Mouse (Mus musculus): ENCODE measurements around the gene Aar2. TPM values are rescaled to one million over a fixed set of nuclear protein-coding genes. Genes with fewer than 3 reads are reported as not detected.
A peak's percentile ranks its signal among the peaks of the same experiment; 100 is the strongest.
"Not testable (repeated sequence)": the region's sequence is repeated elsewhere in the genome, so short reads cannot be mapped to it uniquely, and the experiment has no call there.

The Aar2 gene
- total and polyA plus RNA-seq, 2 experiments = 10.4 to 20.0 TPM

DNA sequence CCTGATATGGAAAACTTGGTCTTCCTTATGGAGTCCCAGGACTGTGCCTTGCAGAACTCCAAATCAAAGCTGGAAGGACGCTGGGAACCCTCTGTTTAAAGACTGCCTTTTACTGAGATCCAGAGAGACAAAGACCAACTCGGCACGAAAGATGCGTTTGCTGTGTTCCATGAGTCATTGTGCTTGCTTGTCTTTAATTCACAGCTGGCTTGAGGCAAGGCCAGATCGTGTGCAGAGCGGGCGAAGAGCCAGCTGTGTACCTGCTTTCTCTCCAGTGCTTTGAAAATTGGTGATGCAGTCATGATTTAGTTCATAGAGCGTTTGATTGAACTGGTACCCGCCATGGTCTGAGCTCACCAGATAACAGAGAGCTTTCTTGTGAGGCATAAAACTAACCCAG is 32.3 kb upstream of the Aar2 start:
- Histone ChIP-seq H3K4me1 (ENCODE audit: control insufficient read depth, insufficient read depth, low read length) (no peaks in the 10 kb centered on the region), H3K79me2 (ENCODE audit: control insufficient read depth, insufficient read depth, low read length) (no peaks in the 10 kb centered on the region), H3K27me3 (ENCODE audit: control insufficient read depth, insufficient read depth, low read length) (no peaks in the 10 kb centered on the region), H3K4me3 (ENCODE audit: insufficient read depth, low read depth, low read length) (no peak overlapping the region), H3K9ac (ENCODE audit: low read depth, low read length) (no peak overlapping the region), H3K36me3 (ENCODE audit: control insufficient read depth, insufficient read depth, low read length) (no peaks in the 10 kb centered on the region), H3K27ac (replicated peaks; ENCODE audit: insufficient read depth, low read depth, low read length) (no peak overlapping the region)
- 85% methylated on average over 9 of the region's 9 CpGs for WGBS
- no peak for TF ChIP-seq POLR2A (IDR thresholded peaks at IDR 0.05; ENCODE audit: extremely low read depth, insufficient read depth, low read length)
- no peak for TF ChIP-seq CTCF (IDR thresholded peaks at IDR 0.05; ENCODE audit: low read depth, low read length)
- no peak for DNase-seq (ENCODE audit: extremely low read depth, low read depth, low spot score)

GRCm38 (mm10) chr2:156515565-156516185 is 31.7 kb upstream of the Aar2 start:
- TF ChIP-seq CTCF (IDR thresholded peaks at IDR 0.05; ENCODE audit: low read depth, low read length) = peak; percentile 92
- TF ChIP-seq POLR2A (IDR thresholded peaks at IDR 0.05; ENCODE audit: extremely low read depth, insufficient read depth, low read length) = no peak
- no peaks in the 10 kb centered on the region for H3K4me1 ChIP-seq (ENCODE audit: control insufficient read depth, insufficient read depth, low read length)
- H3K4me3 ChIP-seq (ENCODE audit: insufficient read depth, low read depth, low read length) = no peak overlapping the region
- 25% methylated on average over 7 of the region's 7 CpGs for WGBS
- no peaks in the 10 kb centered on the region for H3K36me3 ChIP-seq (ENCODE audit: control insufficient read depth, insufficient read depth, low read length)
- no peak overlapping the region for H3K27ac ChIP-seq (replicated peaks; ENCODE audit: insufficient read depth, low read depth, low read length)
- no peaks in the 10 kb centered on the region for H3K79me2 ChIP-seq (ENCODE audit: control insufficient read depth, insufficient read depth, low read length)
- DNase-seq (ENCODE audit: extremely low read depth, low read depth, low spot score) = peak; percentile 20
- no peak overlapping the region for H3K9ac ChIP-seq (ENCODE audit: low read depth, low read length)
- H3K27me3 ChIP-seq (ENCODE audit: control insufficient read depth, insufficient read depth, low read length) = no peaks in the 10 kb centered on the region

DNA sequence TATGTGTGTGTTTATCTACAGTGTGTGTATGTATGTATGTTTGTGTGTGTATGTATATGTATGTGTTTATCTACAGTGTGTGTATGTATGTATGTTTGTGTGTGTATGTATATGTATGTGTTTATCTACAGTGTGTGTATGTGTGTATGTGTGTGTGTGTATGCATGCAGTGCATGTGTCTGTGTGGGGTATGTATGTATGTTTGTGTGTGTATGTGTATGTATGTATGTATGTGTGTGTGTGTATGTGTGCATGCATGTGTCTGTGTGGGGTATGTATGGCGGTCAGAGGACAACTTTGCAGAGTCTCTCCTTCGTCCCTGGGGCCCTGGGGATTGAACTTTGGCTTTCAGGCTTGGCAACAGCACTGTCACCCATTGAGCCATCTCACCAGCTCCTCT is 30.7 kb upstream of the Aar2 start:
- H3K9ac ChIP-seq (ENCODE audit: low read depth, low read length); H3K4me3 ChIP-seq (ENCODE audit: insufficient read depth, low read depth, low read length); H3K36me3 ChIP-seq (ENCODE audit: control insufficient read depth, insufficient read depth, low read length); H3K27me3 ChIP-seq (ENCODE audit: control insufficient read depth, insufficient read depth, low read length); DNase-seq (ENCODE audit: extremely low read depth, low read depth, low spot score); H3K79me2 ChIP-seq (ENCODE audit: control insufficient read depth, insufficient read depth, low read length); H3K27ac ChIP-seq (replicated peaks; ENCODE audit: insufficient read depth, low read depth, low read length); H3K4me1 ChIP-seq (ENCODE audit: control insufficient read depth, insufficient read depth, low read length): not testable (repeated sequence)
- WGBS = 87% methylated on average over 2 of the region's 2 CpGs

DNA sequence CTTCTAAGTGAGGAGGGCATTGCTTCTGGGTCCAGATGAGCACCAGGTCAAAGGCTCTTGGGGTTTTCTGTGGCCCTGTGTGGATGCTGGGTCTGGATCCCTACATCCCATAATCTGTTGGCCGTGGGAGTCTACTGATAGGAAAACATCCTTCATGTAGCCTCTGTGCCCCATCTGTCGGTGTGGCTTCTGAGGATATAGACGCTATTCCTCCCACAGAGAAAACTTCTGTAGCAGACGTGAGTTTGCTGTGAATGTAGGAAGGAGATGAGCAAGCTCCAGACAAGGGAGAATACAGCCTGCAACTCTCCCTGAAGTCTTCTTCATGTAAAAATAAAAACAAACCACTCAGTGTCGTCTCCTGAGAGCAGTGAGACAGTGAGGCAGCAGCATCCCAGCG is 29.1 kb upstream of the Aar2 start:
- H3K4me1 ChIP-seq (ENCODE audit: control insufficient read depth, insufficient read depth, low read length) = no peaks in the 10 kb centered on the region
- no peak overlapping the region for H3K27ac ChIP-seq (replicated peaks; ENCODE audit: insufficient read depth, low read depth, low read length)
- no peak for DNase-seq (ENCODE audit: extremely low read depth, low read depth, low spot score)
- H3K79me2 ChIP-seq (ENCODE audit: control insufficient read depth, insufficient read depth, low read length) = no peaks in the 10 kb centered on the region
- TF ChIP-seq CTCF (IDR thresholded peaks at IDR 0.05; ENCODE audit: low read depth, low read length) (no peak), POLR2A (IDR thresholded peaks at IDR 0.05; ENCODE audit: extremely low read depth, insufficient read depth, low read length) (no peak)
- H3K9ac ChIP-seq (ENCODE audit: low read depth, low read length) = no peak overlapping the region
- WGBS = 80% methylated on average over 6 of the region's 6 CpGs
- no peaks in the 10 kb centered on the region for H3K36me3 ChIP-seq (ENCODE audit: control insufficient read depth, insufficient read depth, low read length)
- no peak overlapping the region for H3K4me3 ChIP-seq (ENCODE audit: insufficient read depth, low read depth, low read length)
- no peaks in the 10 kb centered on the region for H3K27me3 ChIP-seq (ENCODE audit: control insufficient read depth, insufficient read depth, low read length)

- TF ChIP-seq POLR2A (IDR thresholded peaks at IDR 0.05; ENCODE audit: extremely low read depth, insufficient read depth, low read length) = no peak
- TF ChIP-seq CTCF (IDR thresholded peaks at IDR 0.05; ENCODE audit: low read depth, low read length) = no peak
Observed at GRCm38 (mm10) chr2:156519584-156519983, 27.8 kb upstream of the Aar2 start.

DNA sequence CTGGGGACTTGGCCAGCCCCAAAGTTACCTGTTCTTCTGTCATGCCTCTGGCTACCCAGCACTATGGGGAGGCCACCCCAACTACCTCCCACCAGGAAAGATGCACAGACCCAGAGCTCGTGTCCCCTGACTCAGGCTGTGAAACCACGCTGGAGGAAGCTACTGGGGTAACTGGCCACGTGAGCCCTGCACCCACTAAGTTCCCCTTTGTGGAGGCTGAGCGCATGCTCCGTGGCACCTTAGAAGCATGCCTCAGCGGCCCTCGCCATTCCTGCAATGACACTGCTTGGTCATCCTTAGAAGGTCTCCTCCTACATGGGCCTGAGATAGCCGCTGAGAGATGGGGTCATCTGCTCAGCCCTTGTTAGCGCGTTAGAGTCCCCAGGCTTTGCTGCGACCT is 24.4 kb upstream of the Aar2 start:
- DNase-seq (ENCODE audit: extremely low read depth, low read depth, low spot score) = no peak
- H3K79me2 ChIP-seq (ENCODE audit: control insufficient read depth, insufficient read depth, low read length) = no peaks in the 10 kb centered on the region
- no peaks in the 10 kb centered on the region for H3K4me1 ChIP-seq (ENCODE audit: control insufficient read depth, insufficient read depth, low read length)
- no peaks in the 10 kb centered on the region for H3K36me3 ChIP-seq (ENCODE audit: control insufficient read depth, insufficient read depth, low read length)
- no peak overlapping the region for H3K4me3 ChIP-seq (ENCODE audit: insufficient read depth, low read depth, low read length)
- 86% methylated on average over 11 of the region's 11 CpGs for WGBS
- H3K9ac ChIP-seq (ENCODE audit: low read depth, low read length) = no peak overlapping the region
- H3K27ac ChIP-seq (replicated peaks; ENCODE audit: insufficient read depth, low read depth, low read length) = no peak overlapping the region
- no peaks in the 10 kb centered on the region for H3K27me3 ChIP-seq (ENCODE audit: control insufficient read depth, insufficient read depth, low read length)
- TF ChIP-seq CTCF (IDR thresholded peaks at IDR 0.05; ENCODE audit: low read depth, low read length) (no peak), POLR2A (IDR thresholded peaks at IDR 0.05; ENCODE audit: extremely low read depth, insufficient read depth, low read length) (no peak)

More at GRCm38 (mm10) chr2:156519584-156519983, 27.8 kb upstream of the Aar2 start:
- H3K27ac ChIP-seq (replicated peaks; ENCODE audit: insufficient read depth, low read depth, low read length) = no peak overlapping the region
- no peaks in the 10 kb centered on the region for H3K4me1 ChIP-seq (ENCODE audit: control insufficient read depth, insufficient read depth, low read length)
- H3K27me3 ChIP-seq (ENCODE audit: control insufficient read depth, insufficient read depth, low read length) = no peaks in the 10 kb centered on the region
- no peaks in the 10 kb centered on the region for H3K79me2 ChIP-seq (ENCODE audit: control insufficient read depth, insufficient read depth, low read length)
- H3K4me3 ChIP-seq (ENCODE audit: insufficient read depth, low read depth, low read length) = no peak overlapping the region
- H3K36me3 ChIP-seq (ENCODE audit: control insufficient read depth, insufficient read depth, low read length) = no peaks in the 10 kb centered on the region
- WGBS = 86% methylated on average over 5 of the region's 5 CpGs
- DNase-seq (ENCODE audit: extremely low read depth, low read depth, low spot score) = no peak
- H3K9ac ChIP-seq (ENCODE audit: low read depth, low read length) = no peak overlapping the region
